ENCODE assay signal across 10 mouse cellular contexts in genomic region chr7:80457241-80457640, GRCm38 (mm10). TPM values are rescaled to one million over a fixed set of nuclear protein-coding genes. Genes with fewer than 3 reads are reported as not detected.
DNase-seq lines count a peak whose midpoint lies in the region; ATAC-seq and TF ChIP-seq lines count a peak whose summit lies in the region.
"Had no signal": no experiment of that assay in that cellular context is flagged by ENCODE, and none has a peak within 500 bp of the region (broad histone marks: within the 10 kb centered on the region; RNA-seq: fewer than 3 reads in every experiment).

No protein-coding gene starts in this region.

- H3K4me1 ChIP-seq in kidney, postnatal 0 days (replicated peaks; ENCODE audit: insufficient read depth, low read length), result no peaks in the 10 kb centered on the region
- H3K4me1 ChIP-seq in embryonic facial prominence, embryonic 15.5 days, result peaks cover 30% of the 10 kb centered on the region

- DNase-seq in kidney, postnatal 0 days (ENCODE audit: low spot score), result peak; percentile 45
- no peak for DNase-seq in kidney, adult 18-20 months
- DNase-seq in heart, postnatal 4 days, result peak; percentile 63
- no peak for DNase-seq in cerebellum, adult 11-12 months
- no peak for DNase-seq in spleen, postnatal 4 days (ENCODE audit: low spot score in 2 of 2)
- DNase-seq in cerebellum, postnatal 4 days (ENCODE audit: low spot score in 2 of 2), result no peak
- DNase-seq: right cerebral cortex, adult 18-20 months had no signal

- 0 out of 2 replicates have a peak, but pooled peaks cover 18% of the 10 kb centered on the region for H3K36me3 ChIP-seq in kidney, postnatal 0 days (ENCODE audit: insufficient read depth, low read length)
- peaks cover 17% of the 10 kb centered on the region for H3K36me3 ChIP-seq in embryonic facial prominence, embryonic 15.5 days

- H3K9me3 ChIP-seq in kidney, postnatal 0 days (replicated peaks; ENCODE audit: low read length), result no peaks in the 10 kb centered on the region
- H3K9me3 ChIP-seq in embryonic facial prominence, embryonic 15.5 days (replicated peaks), result no peaks in the 10 kb centered on the region
- H3K9me3 ChIP-seq: G1E had no signal

- ATAC-seq in kidney, postnatal 0 days (replicated peaks; ENCODE audit: low FRiP score, low read depth), result no peak
- ATAC-seq in embryonic facial prominence, embryonic 15.5 days (ENCODE audit: insufficient number of reproducible peaks, low FRiP score, low TSS enrichment, low read depth), result no peak
- ATAC-seq in monocyte, adult 5-6 weeks (replicated peaks; ENCODE audit: insufficient number of reproducible peaks, low FRiP score, low TSS enrichment, poor library complexity, severe bottlenecking), result peak; percentile 79

- H3K9ac ChIP-seq in kidney, postnatal 0 days (ENCODE audit: low read depth, low read length), result 0 out of 2 replicates have a peak overlapping the region, but pooled peaks have one; percentile 4
- H3K9ac ChIP-seq in embryonic facial prominence, embryonic 15.5 days, result no peak overlapping the region

- no peaks in the 10 kb centered on the region for H3K27me3 ChIP-seq in kidney, postnatal 0 days (ENCODE audit: insufficient read depth, low read length)
- no peaks in the 10 kb centered on the region for H3K27me3 ChIP-seq in embryonic facial prominence, embryonic 15.5 days

- WGBS in kidney, postnatal 0 days, result 34% methylated on average over 6 of the region's 6 CpGs
- 46% methylated on average over 6 of the region's 6 CpGs for WGBS in embryonic facial prominence, embryonic 15.5 days

- no peak for TF ChIP-seq CTCF in kidney, postnatal 0 days (IDR thresholded peaks at IDR 0.05; ENCODE audit: low read depth)

- H3K4me3 ChIP-seq in kidney, postnatal 0 days (replicated peaks; ENCODE audit: low read depth, low read length), result no peak overlapping the region
- no peak overlapping the region for H3K4me3 ChIP-seq in embryonic facial prominence, embryonic 15.5 days (replicated peaks)

- no peak overlapping the region for H3K4me2 ChIP-seq in kidney, postnatal 0 days (ENCODE audit: low read length)
- no peak overlapping the region for H3K4me2 ChIP-seq in embryonic facial prominence, embryonic 15.5 days (replicated peaks)

- H3K27ac ChIP-seq in kidney, postnatal 0 days, result no peak overlapping the region
- H3K27ac ChIP-seq in embryonic facial prominence, embryonic 15.5 days (replicated peaks), result peak overlapping the region; percentile 78

RNA-seq across cellular contexts. Expression of gene Furin, which starts 52.0 kb away (rescaled TPM):
- 20.8 and 22.9 TPM in 2 replicates for polyA plus RNA-seq in kidney, postnatal 0 days (2015; fragmentation: Nextera tagmentation; extraction: Ambion mirVana)
- polyA plus RNA-seq in embryonic facial prominence, embryonic 15.5 days (2015; fragmentation: Nextera tagmentation; extraction: Ambion mirVana), result 16.0 and 16.7 TPM in 2 replicates
- total RNA-seq in heart, postnatal 4 days (2021), result 100 to 1,000 TPM; 104 to 113 TPM
- 31.1 to 46.2 TPM (median 34.3 TPM) in 3 replicates for total RNA-seq in monocyte, adult 5-6 weeks (2017)

Comparison
In these comparisons a context has a peak if more than half of its experiments do, and no peak if none do; other contexts are left out.
1. DNase-seq: peak in kidney, postnatal 0 days (single experiment) and heart, postnatal 4 days (single experiment); none in kidney, adult 18-20 months (single experiment), cerebellum, adult 11-12 months (single experiment), spleen, postnatal 4 days (0 of 2) and cerebellum, postnatal 4 days (0 of 2).